Mouse (Mus musculus) heart, embryonic 14.5 days (tissue): ENCODE data around the gene 1190005I06Rik. TPM values are rescaled to one million over a fixed set of nuclear protein-coding genes. Genes with fewer than 3 reads are reported as not detected.

Experiments
- ATAC-seq: fragments of 200-750 bp; cut with Nextera tagmentation; 2 replicates; pipeline ENCODE4 v1.8.0; 2017; ENCODE audit warnings: low read depth, moderate TSS enrichment; ENCODE audit not compliant: insufficient number of reproducible peaks, insufficient read depth, low FRiP score
- H3K27ac ChIP-seq, 2 experiments: fragments of 200-500 bp in 1 of 2; fragments of 300-500 bp in 1 of 2; sonication (generic) in 1 of 2; replicated peaks in 1 of 2; 2 replicates each; pipeline ENCODE4 v1.5.1; 2012 to 2014; ENCODE audit warnings: low read depth in 2 of 2, low read length in 2 of 2, control low read depth in 1 of 2, mild to moderate bottlenecking in 1 of 2, mixed read lengths in 1 of 2; ENCODE audit not compliant: control insufficient read depth in 1 of 2, insufficient read depth in 1 of 2
- H3K27me3 ChIP-seq: fragments of 300-500 bp; sonication (generic); 2 replicates; pipeline ENCODE4 v1.6.1; 2014; ENCODE audit warnings: mild to moderate bottlenecking, low read length, control low read depth; ENCODE audit not compliant: control insufficient read depth, insufficient read depth
- H3K36me3 ChIP-seq: fragments of 300-500 bp; sonication (generic); 2 replicates; pipeline ENCODE4 v1.6.1; 2014; ENCODE audit warnings: mild to moderate bottlenecking, control low read depth, low read length, mixed read lengths; ENCODE audit not compliant: control insufficient read depth, insufficient read depth
- H3K4me1 ChIP-seq, 2 experiments: fragments of 200-500 bp in 1 of 2; fragments of 300-500 bp in 1 of 2; sonication (generic) in 1 of 2; 2 replicates each; pipeline ENCODE4 v1.6.1; 2012 to 2014; ENCODE audit warnings: low read length in 2 of 2, control low read depth in 1 of 2, mixed read lengths in 1 of 2; ENCODE audit not compliant: control insufficient read depth in 2 of 2, insufficient read depth in 2 of 2
- H3K4me2 ChIP-seq: fragments of 300-500 bp; sonication (generic); 2 replicates; pipeline ENCODE4 v1.6.1; 2014; ENCODE audit warnings: mild to moderate bottlenecking, low read length
- H3K4me3 ChIP-seq, 2 experiments: fragments of 200-500 bp in 1 of 2; fragments of 300-500 bp in 1 of 2; sonication (generic) in 1 of 2; 2 replicates each; pipeline ENCODE4 v1.5.1; 2012 to 2014; ENCODE audit warnings: low read length in 2 of 2, mild to moderate bottlenecking in 2 of 2, control low read depth in 1 of 2, low read depth in 1 of 2, moderate library complexity in 1 of 2; ENCODE audit not compliant: control insufficient read depth in 1 of 2, insufficient read depth in 1 of 2
- H3K9ac ChIP-seq: fragments of 300-500 bp; sonication (generic); 2 replicates; pipeline ENCODE4 v1.6.1; 2014; ENCODE audit warnings: mild to moderate bottlenecking, low read length
- H3K9me3 ChIP-seq: fragments of 300-500 bp; sonication (generic); 2 replicates; pipeline ENCODE4 v1.6.1; 2016; ENCODE audit warnings: low read length, control low read depth; ENCODE audit not compliant: control insufficient read depth
- WGBS: fragments of 180-500 bp; shearing (Covaris S2); extraction: QIAGEN DNeasy Blood & Tissue Kit; methylation state at CpG from one replicate; pipeline ENCODE4 v1.1.7; 2014; 5-methylcytosine and 5-hydroxymethylcytosine counted together
- polyA plus RNA-seq: library from polyadenylated mRNA; unstranded; fragments of >200 nt; fragmentation: Nextera tagmentation; extraction: Ambion mirVana; gene quantifications from 2 replicates; pipeline ENCODE4 v1.2.1, GENCODE M21; 2014

The 1190005I06Rik gene
- polyA plus RNA-seq, 1 experiment from 2014 or later: 6.2 TPM

- Histone ChIP-seq H3K4me3 (peak within 1 kb of the TSS; percentile 93 to 97), H3K4me2 (peak within 1 kb of the TSS; percentile 92), H3K9ac (peak within 1 kb of the TSS; percentile 97), H3K9me3 (no peaks in the 10 kb centered on the region), H3K36me3 (peaks cover 47% of the 10 kb centered on the region), H3K27ac (peak within 1 kb of the TSS; percentile 73 to 91), H3K4me1 (peaks cover 11 to 41% of the 10 kb centered on the region in 2 experiments), H3K27me3 (no peaks in the 10 kb centered on the region)
- peak; percentile 92 for ATAC-seq
- under 1% methylated on average over 104 of the region's 105 CpGs for WGBS
These were observed 20.3 kb upstream of the 1190005I06Rik start, which contains the start of the genes Gm27021 and Cox4i1 for GRCm38 (mm10) chr8:120667561-120668373. Gm27021 (minus strand) TSS chr8:120668079. Cox4i1 (plus strand) TSS chr8:120668222.

GRCm38 (mm10) chr8:120666807-120667470, 19.5 kb upstream of the 1190005I06Rik start:
- H3K27ac ChIP-seq: peak overlapping the region in 1 of 2 experiments; percentile 85; a peak in 2 of 4 replicates
- no peak for ATAC-seq
- 6% methylated on average over 17 of the region's 17 CpGs for WGBS
- no peaks in the 10 kb centered on the region for H3K9me3 ChIP-seq
- H3K4me2 ChIP-seq: peak overlapping the region; percentile 92
- peaks cover 11 to 41% of the 10 kb centered on the region in 2 experiments for H3K4me1 ChIP-seq
- H3K4me3 ChIP-seq: peak overlapping the region; percentile 56 to 97
- H3K9ac ChIP-seq: peak overlapping the region; percentile 97
- no peaks in the 10 kb centered on the region for H3K27me3 ChIP-seq
- H3K36me3 ChIP-seq: peaks cover 39% of the 10 kb centered on the region

- peak overlapping the region in 1 of 2 experiments; percentile 97; a peak in 1 of 4 replicates for H3K4me3 ChIP-seq
These were observed 18.5 kb upstream of the 1190005I06Rik start for GRCm38 (mm10) chr8:120665726-120666455.

GRCm38 (mm10) chr8:120664566-120664965, 17.1 kb upstream of the 1190005I06Rik start:
- WGBS: 84% methylated on average over 6 of the region's 6 CpGs

More at GRCm38 (mm10) chr8:120665726-120666455, 18.5 kb upstream of the 1190005I06Rik start:
- peaks cover 28% of the 10 kb centered on the region for H3K36me3 ChIP-seq
- ATAC-seq: no peak
- H3K4me2 ChIP-seq: peak overlapping the region; percentile 92
- H3K9me3 ChIP-seq: no peaks in the 10 kb centered on the region
- H3K27ac ChIP-seq: no peak overlapping the region
- peaks cover 11 to 38% of the 10 kb centered on the region in 2 experiments for H3K4me1 ChIP-seq
- no peaks in the 10 kb centered on the region for H3K27me3 ChIP-seq
- H3K9ac ChIP-seq: peak overlapping the region; percentile 97
- 59% methylated on average over 3 of the region's 3 CpGs for WGBS

GRCm38 (mm10) chr8:120657415-120657814, 10.0 kb upstream of the 1190005I06Rik start:
- no peak overlapping the region for H3K4me2 ChIP-seq
- WGBS: 92% methylated on average over 8 of the region's 8 CpGs
- H3K36me3 ChIP-seq: peaks cover 67% of the 10 kb centered on the region
- H3K9me3 ChIP-seq: no peaks in the 10 kb centered on the region
- no peaks in the 10 kb centered on the region for H3K4me1 ChIP-seq
- no peak overlapping the region for H3K9ac ChIP-seq
- H3K27me3 ChIP-seq: no peaks in the 10 kb centered on the region
- H3K4me3 ChIP-seq: no peak overlapping the region
- ATAC-seq: no peak
- no peak overlapping the region for H3K27ac ChIP-seq

More at GRCm38 (mm10) chr8:120664566-120664965, 17.1 kb upstream of the 1190005I06Rik start:
- H3K9ac ChIP-seq: no peak overlapping the region
- H3K27me3 ChIP-seq: no peaks in the 10 kb centered on the region
- H3K36me3 ChIP-seq: peaks cover 27% of the 10 kb centered on the region
- no peak for ATAC-seq
- H3K27ac ChIP-seq: no peak overlapping the region
- no peaks in the 10 kb centered on the region for H3K9me3 ChIP-seq
- H3K4me2 ChIP-seq: no peak overlapping the region
- peaks cover 11 to 34% of the 10 kb centered on the region in 2 experiments for H3K4me1 ChIP-seq
- no peak overlapping the region for H3K4me3 ChIP-seq

- no peak overlapping the region for H3K9ac ChIP-seq
- WGBS: 93% methylated on average over 7 of the region's 7 CpGs
- H3K36me3 ChIP-seq: peaks cover 67% of the 10 kb centered on the region
- no peaks in the 10 kb centered on the region for H3K4me1 ChIP-seq
- H3K4me3 ChIP-seq: no peak overlapping the region
- H3K9me3 ChIP-seq: no peaks in the 10 kb centered on the region
- H3K27ac ChIP-seq: no peak overlapping the region
- H3K27me3 ChIP-seq: no peaks in the 10 kb centered on the region
- no peak overlapping the region for H3K4me2 ChIP-seq
- ATAC-seq: no peak
These were observed 9.1 kb upstream of the 1190005I06Rik start for GRCm38 (mm10) chr8:120656322-120657052.
